In the genomic region with DNA sequence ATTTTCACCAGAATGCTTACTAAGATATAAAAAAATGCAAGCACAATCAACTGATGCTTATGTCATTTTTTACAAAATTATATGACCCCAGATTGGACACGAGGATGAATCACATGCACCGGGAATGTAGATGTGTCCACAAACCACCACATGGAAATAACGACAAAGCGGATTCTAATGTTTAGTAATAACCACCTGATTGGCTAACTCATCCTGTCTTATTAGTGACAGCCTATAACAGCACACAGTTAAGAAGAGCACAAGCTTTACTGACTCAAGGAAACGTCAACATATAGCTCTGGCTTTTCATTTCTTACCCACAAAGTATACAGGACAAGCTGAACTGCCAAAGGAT, we compare ENCODE assay signal across 9 mouse cellular contexts.
DNase-seq lines count a peak whose midpoint lies in the region; ATAC-seq lines count a peak whose summit lies in the region.
"Had no signal": no experiment of that assay in that cellular context is flagged by ENCODE, and none has a peak within 500 bp of the region (broad histone marks: within the 10 kb centered on the region; RNA-seq: fewer than 3 reads in every experiment).

No protein-coding gene starts in this region.

- H3K4me2 ChIP-seq in liver, embryonic 11.5 days, result peak overlapping the region; percentile 68; the same call in 1 of the 2 replicates
- peak overlapping the region; percentile 53 for H3K4me2 ChIP-seq in forebrain, embryonic 12.5 days
- H3K4me2 ChIP-seq in limb, embryonic 15.5 days, result peak overlapping the region; percentile 54
- H3K4me2 ChIP-seq in stomach, embryonic 14.5 days (replicated peaks; ENCODE audit: low read depth, low read length), result peak overlapping the region; percentile 49

- H3K36me3 ChIP-seq in liver, embryonic 11.5 days (ENCODE audit: control insufficient read depth, insufficient read depth, low read length), result no peaks in the 10 kb centered on the region
- no peaks in the 10 kb centered on the region for H3K36me3 ChIP-seq in forebrain, embryonic 12.5 days (replicated peaks)
- no peaks in the 10 kb centered on the region for H3K36me3 ChIP-seq in limb, embryonic 15.5 days
- H3K36me3 ChIP-seq in stomach, embryonic 14.5 days (ENCODE audit: control insufficient read depth, insufficient read depth, low read length), result no peaks in the 10 kb centered on the region

- no peak for DNase-seq in liver, embryonic 11.5 days (ENCODE audit: low spot score)
- DNase-seq in liver, result no peak
- DNase-seq in T-cell, adult 2 months (ENCODE audit: low spot score), result no peak
- DNase-seq in right cerebral cortex, postnatal 25 days, result no peak
- DNase-seq in cerebellum, adult 9-11 months, result no peak

- H3K27ac ChIP-seq in liver, embryonic 11.5 days (ENCODE audit: low read depth, low read length), result no peak overlapping the region
- no peak overlapping the region for H3K27ac ChIP-seq in forebrain, embryonic 12.5 days
- H3K27ac ChIP-seq in limb, embryonic 15.5 days, result no peak overlapping the region
- no peak overlapping the region for H3K27ac ChIP-seq in stomach, embryonic 14.5 days (ENCODE audit: low read length)

- no peak overlapping the region for H3K9ac ChIP-seq in liver, embryonic 11.5 days (ENCODE audit: low read depth, low read length)
- no peak overlapping the region for H3K9ac ChIP-seq in forebrain, embryonic 12.5 days
- H3K9ac ChIP-seq in limb, embryonic 15.5 days, result no peak overlapping the region
- H3K9ac ChIP-seq in stomach, embryonic 14.5 days (replicated peaks; ENCODE audit: low read depth, low read length), result no peak overlapping the region

- H3K4me1 ChIP-seq in liver, embryonic 11.5 days (replicated peaks; ENCODE audit: control insufficient read depth, insufficient read depth, low read length), result peaks cover 23% of the 10 kb centered on the region
- H3K4me1 ChIP-seq in forebrain, embryonic 12.5 days, result peaks cover 66% of the 10 kb centered on the region
- H3K4me1 ChIP-seq in limb, embryonic 15.5 days, result peaks cover 47% of the 10 kb centered on the region
- peaks cover 20% of the 10 kb centered on the region for H3K4me1 ChIP-seq in stomach, embryonic 14.5 days (ENCODE audit: control insufficient read depth, insufficient read depth, low read length)

- no peak overlapping the region for H3K4me3 ChIP-seq in liver, embryonic 11.5 days (ENCODE audit: low read depth, low read length)
- peak overlapping the region; percentile 28 for H3K4me3 ChIP-seq in forebrain, embryonic 12.5 days (replicated peaks)
- H3K4me3 ChIP-seq in limb, embryonic 15.5 days, result peak overlapping the region; percentile 35
- H3K4me3 ChIP-seq in stomach, embryonic 14.5 days (ENCODE audit: low read depth, low read length), result 0 out of 2 replicates have a peak overlapping the region, but pooled peaks have one; percentile 19

- no peaks in the 10 kb centered on the region for H3K27me3 ChIP-seq in liver, embryonic 11.5 days (replicated peaks; ENCODE audit: control insufficient read depth, insufficient read depth, low read length)
- no peaks in the 10 kb centered on the region for H3K27me3 ChIP-seq in forebrain, embryonic 12.5 days
- H3K27me3 ChIP-seq in limb, embryonic 15.5 days, result no peaks in the 10 kb centered on the region
- no peaks in the 10 kb centered on the region for H3K27me3 ChIP-seq in stomach, embryonic 14.5 days (ENCODE audit: control insufficient read depth, insufficient read depth, low read length)

- WGBS in liver, embryonic 11.5 days, result 24% methylated on average over 5 of the region's 5 CpGs
- WGBS in forebrain, embryonic 12.5 days, result 15% methylated on average over 5 of the region's 5 CpGs
- WGBS in limb, embryonic 15.5 days, result 9% methylated on average over 5 of the region's 5 CpGs
- 17% methylated on average over 5 of the region's 5 CpGs for WGBS in stomach, embryonic 14.5 days

- H3K9me3 ChIP-seq in liver, embryonic 11.5 days (ENCODE audit: control insufficient read depth, low read length), result no peaks in the 10 kb centered on the region
- H3K9me3 ChIP-seq in forebrain, embryonic 12.5 days, result no peaks in the 10 kb centered on the region
- H3K9me3 ChIP-seq in limb, embryonic 15.5 days, result no peaks in the 10 kb centered on the region
- no peaks in the 10 kb centered on the region for H3K9me3 ChIP-seq in stomach, embryonic 14.5 days (ENCODE audit: control insufficient read depth, low read depth, low read length)
- H3K9me3 ChIP-seq: megakaryocyte, embryonic 14.5 days had no signal

- ATAC-seq in liver, embryonic 11.5 days (replicated peaks; ENCODE audit: low FRiP score), result no peak
- ATAC-seq in forebrain, embryonic 12.5 days (ENCODE audit: low FRiP score), result peak; percentile 34
- ATAC-seq in limb, embryonic 15.5 days (ENCODE audit: insufficient number of reproducible peaks, low FRiP score, low TSS enrichment, low read depth), result no peak
- 0 out of 2 replicates have a peak, but pooled peaks have one; percentile 5 for ATAC-seq in stomach, embryonic 14.5 days (ENCODE audit: insufficient number of reproducible peaks, insufficient read depth, low FRiP score, low read depth)

Comparison
In these comparisons a context has a peak if more than half of its experiments do, and no peak if none do; other contexts are left out.
1. ATAC-seq: peak in forebrain, embryonic 12.5 days (single experiment) and stomach, embryonic 14.5 days (single experiment); none in liver, embryonic 11.5 days (single experiment) and limb, embryonic 15.5 days (single experiment).
2. Peak in every context shown above with its lines, with median percentiles within 50 percentile points of each other: H3K4me2 ChIP-seq.